Mouse (Mus musculus) forelimb bud, embryonic 11.5 days (tissue): ENCODE results near the gene Krtap22-2.
"Not testable (repeated sequence)": the region's sequence is repeated elsewhere in the genome, so short reads cannot be mapped to it uniquely, and the experiment has no call there.

Source experiments
- DNase-seq: peaks from one replicate; pipeline ENCODE4 v3.0.0-alpha.2; 2012; ENCODE audit warnings: low read depth, low spot score

Gene Krtap22-2

GRCm38 (mm10) chr16:89010659-89011058, at the start of gene Krtap22-2:
Krtap22-2 (minus strand) TSS chr16:89010759.
- no peak for DNase-seq

GRCm38 (mm10) chr16:89047783-89048182, 37.2 kb upstream of the Krtap22-2 start, which contains the start of gene Krtap6-5:
Krtap6-5 (minus strand) TSS chr16:89047883.
- DNase-seq = no peak

GRCm38 (mm10) chr16:89041372-89041771, 30.8 kb upstream of the Krtap22-2 start, which contains the start of gene Gm10228:
Gm10228 (minus strand) TSS chr16:89041472.
- DNase-seq = not testable (repeated sequence)

DNA sequence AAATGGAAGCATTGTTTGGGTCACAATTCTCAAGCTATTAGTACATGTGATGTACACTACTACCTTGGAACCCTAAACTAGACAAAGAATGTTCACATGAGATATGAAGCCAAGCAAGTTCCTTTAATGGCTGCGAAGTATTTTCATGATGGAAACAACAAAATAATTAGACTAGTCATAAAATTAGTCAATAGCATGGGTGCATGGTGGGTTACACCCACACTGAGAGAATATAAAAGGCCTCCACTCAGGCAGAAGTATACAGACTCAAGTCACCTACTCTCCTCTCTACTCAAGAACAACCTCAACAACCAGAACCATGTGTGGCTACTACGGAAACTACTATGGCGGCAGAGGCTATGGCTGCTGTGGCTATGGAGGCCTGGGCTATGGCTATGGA, 20.8 kb upstream of the Krtap22-2 start, which contains the start of gene Krtap6-1:
Krtap6-1 (plus strand) TSS at position 301 of the 400 bp plus-strand sequence.
- not testable (repeated sequence) for DNase-seq

- not testable (repeated sequence) for DNase-seq
These were observed 4.4 kb upstream of the Krtap22-2 start, which contains the start of gene Gm10229 for GRCm38 (mm10) chr16:89014984-89015383. Gm10229 (plus strand) TSS chr16:89015284.

DNA sequence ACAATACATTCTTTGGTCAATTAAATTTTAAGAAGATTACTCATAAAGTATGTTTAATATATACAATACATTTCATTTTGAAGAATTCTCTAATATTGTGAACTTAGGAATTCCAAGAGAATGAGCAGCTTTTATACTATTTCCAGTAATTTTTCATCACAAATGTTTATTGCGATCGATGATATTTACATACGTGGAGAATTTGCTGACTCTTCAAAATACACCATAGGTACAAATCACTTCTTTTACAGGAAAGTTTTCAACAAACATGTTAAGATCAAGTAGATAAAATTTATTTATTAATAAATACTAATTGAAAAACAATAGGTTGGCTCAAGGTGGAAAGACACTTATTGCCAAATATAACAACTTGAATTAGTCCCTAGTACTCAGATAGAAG, 3.4 kb upstream of the Krtap22-2 start:
- no peak for DNase-seq

GRCm38 (mm10) chr16:88962773-88963172, 47.8 kb downstream of the Krtap22-2 start, which contains the start of gene Krtap16-3:
Krtap16-3 (minus strand) TSS chr16:88962873.
- DNase-seq = no peak
